Mouse (Mus musculus): ENCODE data around the gene Tpo.

Gene Tpo

DNA sequence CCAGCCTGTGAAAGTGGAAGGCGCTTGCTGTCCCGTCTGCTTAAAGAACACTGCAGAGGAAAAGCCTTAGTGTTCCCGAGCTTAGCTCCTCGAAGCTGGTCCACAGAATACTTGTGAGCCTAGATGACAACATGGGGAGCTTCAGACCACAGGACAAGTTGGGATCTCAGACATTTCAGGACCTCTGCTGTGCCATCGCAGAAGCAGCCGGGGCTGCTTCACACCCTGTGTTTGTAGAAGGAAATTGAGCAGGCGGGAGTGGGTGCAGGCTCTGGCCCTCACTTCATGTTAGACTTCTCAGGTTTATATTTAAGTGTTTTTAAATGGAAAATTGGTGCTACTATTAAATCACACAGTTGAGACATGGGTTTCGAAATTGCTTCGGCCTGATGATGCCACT, 116.9 kb downstream of the Tpo start:
- DNase-seq, result no peak

DNA sequence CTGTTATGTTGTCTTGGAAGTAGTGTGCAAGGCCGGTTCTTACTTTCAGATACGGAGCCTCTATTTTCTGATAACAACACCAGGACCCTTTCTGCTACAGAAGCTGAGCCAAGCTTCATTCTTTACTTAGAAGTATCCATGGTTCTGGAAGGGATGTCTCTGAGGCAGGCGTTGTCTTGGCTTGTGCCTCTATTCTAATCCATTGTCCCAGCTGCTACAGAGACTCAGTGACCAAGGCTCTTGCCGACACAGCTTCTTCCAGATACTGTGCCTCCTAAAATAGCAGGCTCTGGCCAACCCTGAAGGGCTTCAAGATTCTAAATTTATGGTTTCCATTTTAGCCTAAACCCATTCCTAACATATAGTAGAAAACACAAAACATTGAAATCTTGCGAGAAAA, 123.7 kb downstream of the Tpo start:
- DNase-seq, result no peak

DNA sequence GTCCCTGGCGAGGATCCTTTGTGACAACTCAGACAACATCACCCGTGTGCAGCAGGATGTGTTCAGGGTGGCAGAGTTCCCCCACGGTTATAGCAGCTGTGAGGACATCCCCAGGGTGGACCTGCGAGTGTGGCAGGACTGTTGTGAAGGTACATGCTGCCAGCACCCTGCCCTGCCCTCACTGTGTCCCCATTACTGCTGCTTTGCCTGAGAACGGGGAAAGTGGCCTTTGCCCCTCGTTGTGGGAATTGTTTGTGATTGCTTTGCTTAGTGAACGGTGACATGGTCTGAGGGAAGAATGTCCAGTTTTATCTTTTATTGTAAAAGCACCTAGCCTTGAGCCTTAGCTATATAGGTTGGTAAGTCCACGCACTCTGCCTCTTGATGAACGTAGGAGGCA, 125.8 kb downstream of the Tpo start:
- no peak for DNase-seq
